Mouse (Mus musculus) embryonic facial prominence, embryonic 14.5 days (tissue): ENCODE results near the gene Kcnj15. TPM values are rescaled to one million over a fixed set of nuclear protein-coding genes. Genes with fewer than 3 reads are reported as not detected.

Source experiments
- ATAC-seq: fragments of 200-750 bp; cut with Nextera tagmentation; 2 replicates; pipeline ENCODE4 v1.8.0; 2017; ENCODE audit warnings: low read depth, moderate number of reproducible peaks, moderate TSS enrichment
- DNase-seq: peaks from one replicate; pipeline ENCODE4 v3.0.0-alpha.2; 2015; ENCODE audit warnings: low spot score
- H3K27ac ChIP-seq: fragments of 300-500 bp; sonication (generic); replicated peaks from 2 replicates; pipeline ENCODE4 v1.5.1; 2014; ENCODE audit warnings: low read depth, mild to moderate bottlenecking, low read length, moderate library complexity
- H3K27me3 ChIP-seq: fragments of 300-500 bp; sonication (generic); replicated peaks from 2 replicates; pipeline ENCODE4 v1.6.1; 2014; ENCODE audit warnings: low read length; ENCODE audit not compliant: control insufficient read depth, insufficient read depth
- H3K36me3 ChIP-seq: fragments of 300-500 bp; sonication (generic); 2 replicates; pipeline ENCODE4 v1.6.1; 2014; ENCODE audit warnings: low read length, mixed read lengths; ENCODE audit not compliant: control insufficient read depth, insufficient read depth
- H3K4me1 ChIP-seq: fragments of 300-500 bp; sonication (generic); 2 replicates; pipeline ENCODE4 v1.6.1; 2014; ENCODE audit warnings: antibody characterized with exemption, low read length; ENCODE audit not compliant: control insufficient read depth, insufficient read depth
- H3K4me2 ChIP-seq: fragments of 300-500 bp; sonication (generic); 2 replicates; pipeline ENCODE4 v1.6.1; 2014; ENCODE audit warnings: low read depth, mild to moderate bottlenecking, low read length, moderate library complexity, mixed read lengths
- H3K4me3 ChIP-seq: fragments of 300-500 bp; sonication (generic); 2 replicates; pipeline ENCODE4 v1.5.1; 2014; ENCODE audit warnings: low read depth, mild to moderate bottlenecking, low read length
- H3K9ac ChIP-seq: fragments of 300-500 bp; sonication (generic); 2 replicates; pipeline ENCODE4 v1.6.1; 2014; ENCODE audit warnings: low read depth, mild to moderate bottlenecking, low read length, moderate library complexity, mixed read lengths
- H3K9me3 ChIP-seq: fragments of 300-500 bp; sonication (generic); 2 replicates; pipeline ENCODE4 v1.6.1; 2016; ENCODE audit warnings: low read length; ENCODE audit not compliant: control insufficient read depth
- WGBS: fragments of 180-500 bp; shearing (Covaris S2); extraction: QIAGEN DNeasy Blood & Tissue Kit; methylation state at CpG from one replicate; pipeline ENCODE4 v1.1.7; 2014; 5-methylcytosine and 5-hydroxymethylcytosine counted together
- polyA plus RNA-seq: library from polyadenylated mRNA; unstranded; fragments of >200 nt; fragmentation: Nextera tagmentation; extraction: Ambion mirVana; gene quantifications from 2 replicates; pipeline ENCODE4 v1.2.1, GENCODE M21; 2014

Kcnj15 gene
- polyA plus RNA-seq, result 2.4 and 2.7 TPM in 2 replicates

DNA sequence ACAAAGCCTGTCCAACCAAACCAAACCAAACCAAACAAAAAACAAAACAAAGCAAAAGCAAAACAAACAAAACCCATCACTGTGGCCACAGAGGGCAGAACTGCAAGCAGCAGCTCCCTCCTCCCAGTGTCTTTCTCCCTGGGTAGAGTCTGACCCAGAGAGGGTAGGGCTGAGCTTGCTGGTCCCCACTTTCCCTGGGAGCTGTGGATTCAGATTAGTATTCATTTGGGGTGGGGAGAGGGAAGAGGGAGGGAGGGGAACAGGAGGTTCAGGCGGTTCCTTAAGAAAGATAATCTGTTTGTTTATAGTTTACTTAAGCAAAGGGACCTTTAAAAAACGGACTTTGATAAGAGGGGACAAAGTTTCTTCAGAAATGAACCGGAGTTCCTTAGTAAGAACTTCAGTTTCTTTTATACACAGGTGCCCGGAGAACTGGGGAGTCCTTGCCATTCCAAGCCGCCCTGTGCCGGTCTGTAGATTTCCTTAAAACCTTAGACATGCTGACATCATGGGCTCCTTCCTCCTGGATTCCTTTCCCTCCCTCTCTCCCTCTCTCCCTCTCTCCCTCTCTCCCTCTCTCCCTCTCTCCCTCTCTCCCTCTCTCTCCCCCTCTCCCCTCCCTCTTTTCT is at the start of gene Kcnj15:
TSS of gene Kcnj15 (plus strand) at position 293 of the 629 bp plus-strand sequence.
- 25% methylated on average over 6 of the region's 6 CpGs for WGBS
- H3K27ac ChIP-seq, result peak within 1 kb of the TSS; percentile 9; the same call in 1 of the 2 replicates

DNA sequence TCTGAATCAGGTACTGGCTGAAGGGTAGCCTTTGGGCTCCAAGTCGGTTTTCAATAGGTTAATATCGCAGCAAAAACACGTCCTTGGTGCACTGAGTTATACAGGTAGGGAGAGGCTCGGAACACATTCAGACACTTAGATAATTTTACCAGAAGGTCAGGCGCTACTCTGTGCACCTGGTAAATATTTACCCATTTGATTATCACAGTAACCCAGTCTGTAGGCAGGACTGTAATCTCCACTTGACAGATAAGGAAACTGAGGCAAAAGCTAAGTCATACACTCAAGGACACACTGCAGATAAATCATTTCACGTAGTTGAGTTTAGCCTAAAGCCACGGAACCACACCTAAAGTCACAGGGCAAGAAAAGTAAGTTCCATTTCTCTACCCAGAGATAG is 49.1 kb upstream of the Kcnj15 start:
- H3K4me1 ChIP-seq, result no peaks in the 10 kb centered on the region
- ATAC-seq (no peak), DNase-seq (no peak)
- no peak overlapping the region for H3K4me2 ChIP-seq
- H3K4me3 ChIP-seq, result no peak overlapping the region
- H3K9me3 ChIP-seq, result no peaks in the 10 kb centered on the region
- H3K27me3 ChIP-seq, result no peaks in the 10 kb centered on the region
- no peaks in the 10 kb centered on the region for H3K36me3 ChIP-seq
- no peak overlapping the region for H3K9ac ChIP-seq
- H3K27ac ChIP-seq, result no peak overlapping the region
- 84% methylated on average over 7 of the region's 7 CpGs for WGBS

More for the DNA sequence above, at the start of gene Kcnj15:
- no peak within 1 kb of the TSS for H3K4me3 ChIP-seq
- no peak for ATAC-seq
- no peaks in the 10 kb centered on the region for H3K27me3 ChIP-seq
- H3K4me1 ChIP-seq, result peaks cover 14% of the 10 kb centered on the region
- H3K9me3 ChIP-seq, result no peaks in the 10 kb centered on the region
- no peak within 1 kb of the TSS for H3K9ac ChIP-seq
- 0 out of 2 replicates have a peak within 1 kb of the TSS, but pooled peaks have one; percentile 21 for H3K4me2 ChIP-seq
- H3K36me3 ChIP-seq, result no peaks in the 10 kb centered on the region
- no peak for DNase-seq

- WGBS, result 10% methylated on average over 1 of the region's 1 CpGs
- Histone ChIP-seq H3K27me3 (no peaks in the 10 kb centered on the region), H3K4me2 (no peak overlapping the region), H3K9me3 (no peaks in the 10 kb centered on the region), H3K4me1 (no peaks in the 10 kb centered on the region), H3K4me3 (no peak overlapping the region), H3K36me3 (no peaks in the 10 kb centered on the region), H3K27ac (no peak overlapping the region), H3K9ac (no peak overlapping the region)
- ATAC-seq, result no peak
- no peak for DNase-seq
Observed at GRCm38 (mm10) chr16:95209011-95209466, 48.3 kb upstream of the Kcnj15 start.

DNA sequence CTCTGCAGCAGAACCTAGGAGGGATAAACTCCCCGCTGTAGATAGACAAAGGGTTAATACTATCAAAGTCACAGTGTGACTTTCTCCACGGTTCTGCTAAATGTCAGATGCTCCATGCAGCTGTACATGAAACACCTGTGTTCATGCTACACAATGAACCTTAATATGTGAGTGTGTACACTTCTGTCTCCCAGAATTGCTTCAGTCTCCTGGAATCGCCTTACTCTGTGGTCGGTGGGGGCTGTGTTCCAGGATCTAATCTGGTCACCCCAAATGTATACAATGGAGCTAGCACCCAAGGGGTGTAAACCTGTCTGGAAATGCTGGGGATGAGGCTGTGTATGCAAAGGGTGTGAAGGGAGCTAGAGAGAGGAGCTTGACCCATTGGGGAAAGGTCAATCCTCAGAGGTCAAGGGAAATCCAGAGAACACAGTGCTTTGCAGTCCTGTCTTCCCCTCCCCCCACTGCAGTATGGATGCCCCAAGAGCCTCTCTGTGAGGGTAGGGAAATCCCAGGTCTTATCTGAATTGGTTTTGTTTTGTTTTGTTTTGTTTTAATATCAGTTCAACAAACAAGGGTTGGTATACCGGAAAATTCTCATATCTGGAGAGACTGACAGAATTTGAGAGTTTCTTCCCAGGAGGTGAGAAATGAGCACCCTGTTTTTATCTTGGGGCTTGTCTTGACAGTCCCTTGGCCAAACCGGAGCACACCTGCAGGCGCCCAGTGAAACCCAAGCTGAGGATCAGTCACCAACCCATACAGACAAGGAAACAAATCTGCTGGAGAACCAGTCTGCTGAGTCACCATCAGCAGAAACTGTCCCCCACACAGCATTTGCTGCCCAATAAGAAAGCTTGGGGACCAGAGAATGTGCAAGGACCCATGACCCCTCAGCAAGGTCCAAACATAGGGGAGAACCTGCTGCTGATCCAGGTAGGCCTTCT is 42.8 kb upstream of the Kcnj15 start:
- H3K4me1 ChIP-seq, result no peaks in the 10 kb centered on the region
- 66% methylated on average over 7 of the region's 7 CpGs for WGBS
- H3K27ac ChIP-seq, result no peak overlapping the region
- ATAC-seq (no peak), DNase-seq (no peak)
- H3K4me2 ChIP-seq, result no peak overlapping the region
- no peak overlapping the region for H3K4me3 ChIP-seq
- H3K9ac ChIP-seq, result no peak overlapping the region
- no peaks in the 10 kb centered on the region for H3K9me3 ChIP-seq
- no peaks in the 10 kb centered on the region for H3K36me3 ChIP-seq
- H3K27me3 ChIP-seq, result no peaks in the 10 kb centered on the region

- no peak for DNase-seq
- no peak overlapping the region for H3K27ac ChIP-seq
- no peaks in the 10 kb centered on the region for H3K4me1 ChIP-seq
- 78% methylated on average over 9 of the region's 9 CpGs for WGBS
- no peak overlapping the region for H3K4me2 ChIP-seq
- no peaks in the 10 kb centered on the region for H3K27me3 ChIP-seq
- no peak overlapping the region for H3K9ac ChIP-seq
- no peak for ATAC-seq
- H3K9me3 ChIP-seq, result no peaks in the 10 kb centered on the region
- no peaks in the 10 kb centered on the region for H3K36me3 ChIP-seq
- H3K4me3 ChIP-seq, result no peak overlapping the region
Observed at GRCm38 (mm10) chr16:95215782-95216181, 41.6 kb upstream of the Kcnj15 start.

DNA sequence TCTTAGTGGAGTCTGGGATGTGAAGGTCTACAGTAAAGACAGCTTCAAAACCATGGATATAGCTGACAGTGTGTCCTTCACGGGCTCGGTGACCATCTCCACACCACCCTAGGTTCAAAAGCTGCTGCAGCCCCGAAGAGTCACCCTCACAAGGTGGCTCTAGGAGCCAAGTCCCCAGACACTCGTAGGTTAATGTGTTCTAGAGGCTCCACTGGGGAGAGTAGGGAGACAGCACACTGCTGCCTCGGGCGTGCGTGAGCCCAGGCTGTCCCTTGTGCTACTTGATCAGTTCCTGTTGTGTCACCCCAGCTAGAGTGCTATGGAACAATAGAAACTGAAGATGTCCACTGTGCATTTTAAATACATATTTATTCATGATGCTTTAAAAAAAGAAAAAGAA is 41.0 kb upstream of the Kcnj15 start:
- Histone ChIP-seq H3K36me3 (no peaks in the 10 kb centered on the region), H3K27ac (no peak overlapping the region), H3K9ac (no peak overlapping the region), H3K4me2 (no peak overlapping the region), H3K9me3 (no peaks in the 10 kb centered on the region), H3K4me3 (no peak overlapping the region), H3K27me3 (no peaks in the 10 kb centered on the region), H3K4me1 (no peaks in the 10 kb centered on the region)
- WGBS, result 93% methylated on average over 7 of the region's 7 CpGs
- DNase-seq, result no peak
- no peak for ATAC-seq

DNA sequence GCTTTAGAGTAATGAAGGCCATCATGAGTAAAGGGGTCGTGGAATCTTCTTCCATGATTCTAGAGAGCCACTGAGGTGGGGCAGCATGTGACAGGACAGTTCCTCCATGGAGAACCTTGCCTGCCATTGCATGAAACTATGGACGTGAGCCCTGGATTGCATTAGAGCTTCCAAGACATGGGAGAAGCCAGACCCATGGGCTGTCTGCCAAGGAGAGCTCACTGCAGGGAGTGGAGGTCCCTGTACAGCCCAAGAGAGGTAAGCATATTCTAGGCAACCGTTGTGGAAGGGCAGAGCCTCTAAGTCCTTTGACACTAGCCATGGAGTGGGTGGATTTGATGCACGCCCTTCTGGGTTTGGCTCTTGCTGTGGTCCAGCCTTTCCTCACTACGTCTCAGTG is 40.5 kb upstream of the Kcnj15 start:
- ATAC-seq, result no peak
- Histone ChIP-seq H3K27ac (no peak overlapping the region), H3K27me3 (no peaks in the 10 kb centered on the region), H3K36me3 (no peaks in the 10 kb centered on the region), H3K9ac (no peak overlapping the region), H3K4me2 (no peak overlapping the region), H3K9me3 (no peaks in the 10 kb centered on the region), H3K4me3 (no peak overlapping the region), H3K4me1 (peaks cover 3% of the 10 kb centered on the region)
- peak; percentile 51 for DNase-seq
- 73% methylated on average over 5 of the region's 5 CpGs for WGBS

DNA sequence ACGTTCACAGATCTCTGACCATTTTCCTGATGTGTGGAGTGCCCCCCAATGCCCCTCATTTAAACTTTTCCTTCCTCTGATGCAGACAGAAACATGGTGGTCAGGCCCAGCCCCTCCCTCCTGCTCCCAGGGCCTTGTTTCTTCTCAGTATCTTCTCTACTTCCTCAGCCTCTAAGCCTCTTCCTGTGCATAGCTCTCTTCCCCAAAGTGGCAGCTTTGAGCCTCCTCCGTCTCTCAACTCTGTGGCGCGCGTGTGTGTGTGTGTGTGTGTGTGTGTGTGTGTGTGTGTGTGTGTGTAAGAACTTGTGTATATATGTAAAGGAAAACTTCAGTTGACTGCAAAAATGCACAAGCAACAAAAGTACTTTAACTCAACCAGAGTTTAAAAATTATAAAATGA is 38.6 kb upstream of the Kcnj15 start:
- H3K27me3 ChIP-seq, result no peaks in the 10 kb centered on the region
- WGBS, result 77% methylated on average over 5 of the region's 5 CpGs
- H3K9me3 ChIP-seq, result no peaks in the 10 kb centered on the region
- ATAC-seq (no peak), DNase-seq (no peak)
- no peaks in the 10 kb centered on the region for H3K36me3 ChIP-seq
- H3K4me1 ChIP-seq, result peaks cover 10% of the 10 kb centered on the region
- no peak overlapping the region for H3K9ac ChIP-seq
- no peak overlapping the region for H3K27ac ChIP-seq
- H3K4me3 ChIP-seq, result no peak overlapping the region
- H3K4me2 ChIP-seq, result no peak overlapping the region
